Mouse (Mus musculus) embryonic fibroblast, embryonic 13.5 days (primary cell): ENCODE results near the gene Dnah8.

Experiments
- CTCF ChIP-seq: IDR thresholded peaks from 2 replicates; pipeline ENCODE4 v1.5.1; 2011; ENCODE audit warnings: mild to moderate bottlenecking, control low read depth, low read length, moderate library complexity, borderline replicate concordance; ENCODE audit not compliant: insufficient read depth
- POLR2A ChIP-seq: IDR thresholded peaks from 2 replicates; pipeline ENCODE4 v1.6.1; 2011; ENCODE audit warnings: low read depth, mild to moderate bottlenecking, control low read depth, low read length, moderate library complexity

GRCm38 (mm10) chr17:30576946-30577345 is 47.2 kb upstream of the Dnah8 start:
- TF ChIP-seq CTCF, result no peak
- TF ChIP-seq POLR2A, result no peak
